Mouse (Mus musculus): ENCODE results near the gene Slc16a2.

GRCm38 (mm10) chrX:103810483-103810882, 11.3 kb downstream of the Slc16a2 start:
- TF ChIP-seq CTCF (IDR thresholded peaks at IDR 0.05; ENCODE audit: low read depth, low read length) = no peak
- TF ChIP-seq EP300 (IDR thresholded peaks at IDR 0.05; ENCODE audit: insufficient read depth, low read depth, low read length) = no peak
- no peak for TF ChIP-seq POLR2A (IDR thresholded peaks at IDR 0.05; ENCODE audit: insufficient read depth, low read length)
